Mouse (Mus musculus) mature B cell (primary cell): ENCODE data around the gene Fntb.

Experiments
- in situ Hi-C: fragments of 300-500 bp; cut with MboI; formaldehyde crosslinking; loops from 2 replicates; pipeline ENCODE4 v1.14.3; 2019

Fntb gene

GRCm38 (mm10) chr12:76920990-76921389 lies 155.6 kb downstream of the Fntb start:
- in situ Hi-C loops, result no loop called here

GRCm38 (mm10) chr12:76923118-76923517 lies 157.7 kb downstream of the Fntb start:
- in situ Hi-C loops, result no loop called here

- in situ Hi-C loops, result no loop called here
Observed at GRCm38 (mm10) chr12:76924904-76925604, 159.7 kb downstream of the Fntb start.

GRCm38 (mm10) chr12:76926338-76926945 lies 161.1 kb downstream of the Fntb start:
- in situ Hi-C loops, result no loop called here

GRCm38 (mm10) chr12:76927012-76927411 lies 161.6 kb downstream of the Fntb start:
- in situ Hi-C loops, result no loop called here

GRCm38 (mm10) chr12:76927539-76927938 lies 162.2 kb downstream of the Fntb start:
- in situ Hi-C loops, result no loop called here

- in situ Hi-C loops, result no loop called here
Observed at GRCm38 (mm10) chr12:76930177-76930576, 164.8 kb downstream of the Fntb start.

GRCm38 (mm10) chr12:76931739-76932687 lies 166.6 kb downstream of the Fntb start:
- in situ Hi-C loops, result no loop called here

- in situ Hi-C loops, result no loop called here
Observed at GRCm38 (mm10) chr12:76932688-76933060, 167.3 kb downstream of the Fntb start.

- in situ Hi-C loops, result no loop called here
Observed at GRCm38 (mm10) chr12:76934438-76934837, 169.0 kb downstream of the Fntb start.

- in situ Hi-C loops, result no loop called here
Observed at GRCm38 (mm10) chr12:76936211-76936610, 170.8 kb downstream of the Fntb start.

GRCm38 (mm10) chr12:76938013-76938412 lies 172.6 kb downstream of the Fntb start:
- in situ Hi-C loops, result no loop called here

GRCm38 (mm10) chr12:76941524-76941923 lies 176.1 kb downstream of the Fntb start:
- in situ Hi-C loops, result no loop called here

- in situ Hi-C loops, result no loop called here
Observed at GRCm38 (mm10) chr12:76942476-76942875, 177.1 kb downstream of the Fntb start.

- in situ Hi-C loops, result no loop called here
Observed at GRCm38 (mm10) chr12:76943046-76943445, 177.7 kb downstream of the Fntb start.

- in situ Hi-C loops, result no loop called here
Observed at GRCm38 (mm10) chr12:76943466-76943865, 178.1 kb downstream of the Fntb start.

- in situ Hi-C loops, result no loop called here
Observed at GRCm38 (mm10) chr12:76947487-76947886, 182.1 kb downstream of the Fntb start.

- in situ Hi-C loops, result no loop called here
Observed at GRCm38 (mm10) chr12:76948185-76948584, 182.8 kb downstream of the Fntb start.

- in situ Hi-C loops, result no loop called here
Observed at GRCm38 (mm10) chr12:76948781-76949180, 183.4 kb downstream of the Fntb start.

GRCm38 (mm10) chr12:76950330-76950729 lies 184.9 kb downstream of the Fntb start:
- in situ Hi-C loops, result no loop called here

GRCm38 (mm10) chr12:76953750-76954363 lies 188.5 kb downstream of the Fntb start:
- in situ Hi-C loops, result no loop called here
